Mouse (Mus musculus) kidney, postnatal 25 days (tissue): Measurements from ENCODE around the gene Zbtb39.

ENCODE experiments used
- DNase-seq, 2 experiments: peaks; one replicate each; pipeline ENCODE4 v3.0.0; 2021; ENCODE audit warnings: mixed read lengths in 2 of 2

Gene Zbtb39

GRCm38 (mm10) chr10:127739083-127739660, at the start of gene Zbtb39:
Gene Zbtb39 (plus strand): TSS chr10:127739538.
- DNase-seq = peak; percentile 78 to 91

- DNase-seq = no peak
These were observed 48.3 kb upstream of the Zbtb39 start for GRCm38 (mm10) chr10:127691053-127691452.

GRCm38 (mm10) chr10:127694636-127695035, 44.7 kb upstream of the Zbtb39 start:
- DNase-seq = peak in 1 of 2 experiments; percentile 22

- no peak for DNase-seq
These were observed 43.6 kb upstream of the Zbtb39 start for GRCm38 (mm10) chr10:127695775-127696174.

DNA sequence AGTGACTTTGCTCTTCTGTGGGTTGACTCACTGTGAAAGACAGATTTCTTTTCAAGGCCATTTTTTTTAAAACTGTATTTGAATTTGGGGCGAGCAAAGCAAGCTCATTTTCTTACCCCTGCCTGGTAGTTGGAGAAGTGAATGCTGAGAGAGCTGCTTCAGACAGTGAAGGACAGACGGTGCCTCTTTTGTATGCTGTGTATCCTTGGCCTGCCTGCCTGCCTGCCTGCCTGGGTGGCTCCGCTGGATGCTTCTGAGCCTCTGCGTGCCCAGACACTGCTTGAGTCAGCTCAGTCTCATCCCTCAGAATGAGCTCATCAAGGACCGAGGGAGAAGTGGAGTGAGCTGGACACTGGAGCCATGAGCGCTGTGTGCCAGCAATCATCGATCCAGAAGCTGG, 40.4 kb upstream of the Zbtb39 start:
- no peak for DNase-seq

GRCm38 (mm10) chr10:127703299-127703698, 36.0 kb upstream of the Zbtb39 start:
- DNase-seq = no peak

GRCm38 (mm10) chr10:127704293-127704692, 35.0 kb upstream of the Zbtb39 start:
- no peak for DNase-seq

- peak in 1 of 2 experiments; percentile 19 for DNase-seq
These were observed 34.5 kb upstream of the Zbtb39 start, which contains the start of gene Myo1a for GRCm38 (mm10) chr10:127704766-127705220. Gene Myo1a (plus strand): TSS chr10:127705170.

- DNase-seq = no peak
These were observed 33.6 kb upstream of the Zbtb39 start for GRCm38 (mm10) chr10:127705783-127706182.

DNA sequence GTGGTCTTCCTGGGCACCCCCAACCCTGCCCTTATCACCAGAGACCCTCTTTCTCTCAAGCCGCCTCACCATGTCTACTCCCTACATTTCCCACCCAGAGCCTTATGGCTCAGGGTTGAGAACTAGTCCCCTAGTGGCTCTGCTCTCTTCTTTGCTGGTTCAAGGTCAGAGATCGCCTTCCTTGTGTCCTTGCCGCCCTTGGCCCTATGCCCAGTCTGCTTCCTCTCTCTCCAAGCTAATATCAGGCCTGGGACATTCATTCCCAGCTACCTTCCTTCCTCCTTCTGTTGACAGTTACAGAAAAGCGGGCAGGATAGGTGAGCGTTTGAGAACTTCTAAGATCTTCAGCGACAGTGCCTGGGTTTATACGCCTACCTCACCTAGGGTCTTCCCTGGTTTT, 31.6 kb upstream of the Zbtb39 start:
- peak; percentile 72 to 79 for DNase-seq

DNA sequence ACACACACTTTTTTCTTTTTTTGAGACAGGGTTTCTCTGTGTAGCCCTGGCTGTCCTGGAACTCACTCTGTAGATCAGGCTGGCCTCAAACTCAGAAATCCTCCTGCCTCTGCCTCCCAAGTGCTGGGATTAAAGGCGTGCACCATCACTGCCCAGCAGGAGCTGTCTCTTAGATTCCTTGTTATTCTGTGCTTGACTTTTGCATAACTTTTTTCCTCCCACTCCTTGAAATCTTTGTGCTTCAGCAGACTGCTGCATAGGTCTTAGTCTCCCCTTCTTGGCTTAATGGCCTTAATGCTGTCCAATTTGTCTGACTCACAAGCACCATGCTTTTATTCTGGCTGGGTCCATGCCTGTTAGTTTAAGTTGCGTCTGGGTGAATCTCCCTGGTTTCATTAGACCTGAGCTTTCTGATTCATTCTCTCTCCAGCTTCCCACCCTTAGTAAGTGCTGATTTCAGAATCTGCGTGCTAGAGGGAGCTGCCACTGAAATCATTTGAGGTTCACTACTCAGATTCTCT, 30.4 kb upstream of the Zbtb39 start:
- no peak for DNase-seq

DNA sequence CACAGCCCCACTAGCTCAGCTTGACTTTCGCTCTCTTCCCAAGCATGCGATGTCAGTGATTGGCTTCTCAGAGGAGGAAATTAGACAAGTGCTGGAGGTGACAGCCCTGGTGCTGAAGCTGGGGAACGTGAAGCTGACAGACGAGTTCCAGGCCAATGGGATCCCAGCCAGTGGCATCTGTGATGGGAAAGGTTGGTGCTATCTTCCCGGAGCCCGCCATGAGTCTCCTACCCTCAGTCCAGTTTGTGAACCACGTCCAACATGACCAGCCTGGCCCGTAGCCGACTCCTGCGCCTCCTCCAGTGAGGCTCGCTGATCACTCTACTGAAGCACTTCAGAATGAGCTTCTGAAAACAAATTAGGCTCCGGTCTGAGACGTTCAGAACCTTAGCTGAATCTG, 29.0 kb upstream of the Zbtb39 start:
- no peak for DNase-seq

- DNase-seq = no peak
These were observed 26.6 kb upstream of the Zbtb39 start for GRCm38 (mm10) chr10:127712736-127713135.

DNA sequence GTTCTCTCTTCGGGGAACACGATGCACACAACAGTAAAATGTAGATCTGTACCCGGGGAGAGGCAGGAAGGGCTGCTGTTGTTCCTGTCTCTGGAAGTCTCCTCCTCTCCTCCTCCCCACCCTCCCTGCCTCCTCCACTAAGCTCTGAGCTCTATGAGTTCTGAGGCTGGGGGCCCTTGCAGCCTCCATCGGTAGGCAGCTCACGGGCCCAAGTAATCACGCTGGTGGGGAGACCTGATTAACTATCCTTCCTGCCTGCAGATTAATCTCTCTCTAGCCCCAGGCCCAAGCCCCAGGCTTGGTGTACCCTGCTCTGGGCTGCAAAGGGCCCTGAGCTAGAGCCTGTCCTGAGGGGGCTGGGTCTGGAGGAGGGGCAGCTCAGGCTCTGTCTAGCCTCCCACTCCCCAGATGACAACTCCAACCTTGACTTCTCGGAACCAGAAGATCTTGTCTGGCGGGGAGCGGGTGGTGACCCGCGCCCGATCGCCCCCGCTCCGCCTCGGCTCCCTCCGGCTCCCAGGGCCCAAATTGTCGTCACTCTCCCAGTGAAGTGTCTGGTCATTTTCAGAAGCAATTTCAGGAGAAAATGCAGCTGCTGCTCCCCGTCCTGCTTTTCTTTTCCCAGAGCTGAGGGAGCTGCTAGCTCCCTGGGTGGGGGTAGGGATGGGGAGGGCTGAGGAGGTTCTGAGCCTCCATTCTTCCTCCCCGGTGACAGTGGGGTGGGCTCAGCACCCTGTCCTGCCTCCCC, 17.5 kb upstream of the Zbtb39 start:
- no peak for DNase-seq

GRCm38 (mm10) chr10:127724178-127724577, 15.2 kb upstream of the Zbtb39 start, which contains the start of gene Tac2:
Gene Tac2 (plus strand): TSS chr10:127724478.
- no peak for DNase-seq

DNA sequence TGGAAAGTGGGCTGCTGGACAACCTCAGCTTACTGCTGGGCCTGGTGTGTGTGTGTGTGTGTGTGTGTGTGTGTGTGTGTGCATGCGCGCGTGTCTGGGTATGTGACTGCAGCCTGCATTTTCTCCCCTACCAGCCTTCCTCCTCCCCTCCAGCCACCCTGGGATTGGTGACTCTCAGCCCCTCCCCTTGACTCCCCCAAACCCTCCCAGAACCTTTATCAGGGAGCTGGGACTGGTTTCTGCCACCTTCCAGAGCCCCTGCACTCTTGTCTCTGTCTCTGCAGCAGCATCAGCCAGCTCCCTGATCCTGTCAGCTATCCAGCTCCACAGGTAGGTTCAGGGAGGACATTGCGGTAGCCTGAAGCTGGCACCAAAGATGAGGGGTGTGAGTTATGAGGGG, 14.2 kb upstream of the Zbtb39 start:
- DNase-seq = no peak

- DNase-seq = no peak
These were observed 10.9 kb upstream of the Zbtb39 start for GRCm38 (mm10) chr10:127728437-127728836.

GRCm38 (mm10) chr10:127730285-127730932, 8.9 kb upstream of the Zbtb39 start:
- no peak for DNase-seq

GRCm38 (mm10) chr10:127730933-127731310, 8.4 kb upstream of the Zbtb39 start:
- DNase-seq = no peak

DNA sequence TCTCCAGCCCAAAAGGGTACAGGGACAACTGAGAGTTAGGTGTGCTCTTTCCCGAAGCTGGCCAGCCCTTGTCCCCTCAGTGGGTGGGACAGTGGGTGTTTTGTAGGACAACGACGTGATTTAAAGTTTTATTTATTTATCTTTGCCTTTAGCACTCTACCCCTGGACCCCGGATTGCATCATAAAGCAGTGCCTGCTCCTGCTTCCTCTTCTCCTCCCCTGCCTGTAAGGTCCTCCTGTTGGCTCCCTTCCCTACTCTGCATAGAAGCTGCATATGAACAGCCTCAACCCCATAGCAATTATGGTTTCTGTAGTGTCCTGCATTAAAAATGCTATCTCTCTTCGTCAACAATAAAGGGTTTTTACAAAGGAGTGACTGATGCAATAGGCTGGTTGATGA, 7.9 kb upstream of the Zbtb39 start:
- DNase-seq = no peak

DNA sequence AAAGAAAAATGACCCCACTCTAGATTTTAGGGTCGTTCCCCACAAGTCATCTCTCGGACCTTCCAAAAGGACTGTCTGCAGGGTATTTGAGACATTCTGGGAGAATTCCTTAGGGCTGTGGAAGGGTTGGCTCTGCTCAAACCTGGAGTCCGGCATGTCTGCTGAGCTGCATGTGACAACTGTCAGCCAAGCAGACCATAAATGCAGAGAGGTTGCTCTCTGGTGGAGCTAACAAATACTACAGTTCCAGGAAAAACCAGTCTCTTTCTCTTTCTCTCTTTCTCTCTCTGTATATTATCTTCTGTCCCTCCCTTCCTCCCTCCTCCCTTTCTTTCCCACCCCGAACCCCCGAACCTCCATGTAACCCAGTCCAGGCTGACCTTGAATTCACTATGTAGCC, 4.9 kb upstream of the Zbtb39 start:
- DNase-seq = no peak

DNA sequence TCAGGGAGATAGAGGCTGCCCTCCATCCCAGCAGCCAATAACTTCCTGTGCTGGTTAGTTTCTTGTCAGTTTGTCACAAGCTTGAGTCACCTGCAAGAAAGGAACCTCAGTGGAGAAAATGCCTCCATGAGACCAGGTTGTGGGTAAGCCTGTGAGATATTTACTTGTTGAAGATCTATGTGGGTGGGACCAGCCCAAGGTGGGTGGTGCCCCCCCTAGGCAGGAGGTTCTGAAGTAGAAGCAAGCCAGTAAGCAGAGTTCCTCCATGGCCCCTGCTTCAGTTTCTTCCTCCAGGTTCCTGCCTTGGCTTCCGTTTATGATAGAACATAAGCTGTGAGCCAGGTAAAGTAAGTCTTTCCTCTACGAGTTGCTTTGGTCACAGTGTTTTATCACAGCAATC, 3.1 kb upstream of the Zbtb39 start:
- DNase-seq = no peak

GRCm38 (mm10) chr10:127736916-127737315, 2.4 kb upstream of the Zbtb39 start:
- no peak for DNase-seq

- no peak for DNase-seq
These were observed 1.8 kb upstream of the Zbtb39 start for GRCm38 (mm10) chr10:127737552-127737951.
